Mouse (Mus musculus): ENCODE data around the gene Adat1. TPM values are rescaled to one million over a fixed set of nuclear protein-coding genes. Genes with fewer than 3 reads are reported as not detected.

Adat1 gene
- polyA plus RNA-seq (2015; fragmentation: Nextera tagmentation; extraction: Ambion mirVana) = 8.6 and 9.5 TPM in 2 replicates

DNA sequence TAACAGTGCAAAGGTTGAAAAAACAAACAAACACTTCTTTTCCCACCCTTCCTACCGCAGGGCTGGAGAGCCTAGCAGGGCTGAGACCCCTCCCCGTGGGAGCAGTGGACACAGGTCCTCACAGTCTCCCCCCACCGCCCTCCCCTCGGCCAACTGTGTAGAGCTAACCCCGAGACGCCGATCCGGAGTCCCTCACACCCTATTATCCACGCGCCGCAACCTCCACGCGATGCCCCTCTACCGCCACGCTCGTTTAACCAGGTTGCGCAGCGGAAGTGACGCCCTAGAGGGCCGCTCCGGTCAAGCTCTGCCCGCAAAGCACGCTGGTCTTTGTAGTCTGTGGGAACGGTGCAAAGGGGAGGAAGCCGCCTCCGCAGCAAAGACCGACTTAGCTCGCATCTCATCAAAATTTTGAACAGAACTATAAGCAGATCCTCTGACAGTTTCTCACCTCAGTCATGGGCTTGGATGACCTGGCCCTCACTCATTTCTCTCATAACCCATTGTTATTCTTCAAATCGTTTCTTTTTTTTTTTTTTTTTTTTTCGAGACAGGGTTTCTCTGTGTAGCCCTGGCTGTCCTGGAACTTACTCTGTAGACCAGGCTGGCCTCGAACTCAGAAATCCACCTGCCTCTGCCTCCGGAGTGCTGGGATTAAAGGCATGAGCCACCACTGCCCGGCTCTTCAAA, at the start of gene Adat1:
TSS of gene Adat1 (minus strand) at position 290 of the 690 bp plus-strand sequence.
- peaks cover 59% of the 10 kb centered on the region for H3K36me3 ChIP-seq
- peak within 1 kb of the TSS; percentile 76 for H3K4me3 ChIP-seq (replicated peaks)
- H3K4me2 ChIP-seq (replicated peaks) = peak within 1 kb of the TSS; percentile 76
- peak; percentile 99 for ATAC-seq
- H3K9ac ChIP-seq (replicated peaks) = peak within 1 kb of the TSS; percentile 81
- H3K27ac ChIP-seq = no peak within 1 kb of the TSS
- no peaks in the 10 kb centered on the region for H3K9me3 ChIP-seq
- H3K27me3 ChIP-seq = no peaks in the 10 kb centered on the region
- peaks cover 10% of the 10 kb centered on the region for H3K4me1 ChIP-seq (replicated peaks)
- WGBS = 4% methylated on average over 33 of the region's 33 CpGs

DNA sequence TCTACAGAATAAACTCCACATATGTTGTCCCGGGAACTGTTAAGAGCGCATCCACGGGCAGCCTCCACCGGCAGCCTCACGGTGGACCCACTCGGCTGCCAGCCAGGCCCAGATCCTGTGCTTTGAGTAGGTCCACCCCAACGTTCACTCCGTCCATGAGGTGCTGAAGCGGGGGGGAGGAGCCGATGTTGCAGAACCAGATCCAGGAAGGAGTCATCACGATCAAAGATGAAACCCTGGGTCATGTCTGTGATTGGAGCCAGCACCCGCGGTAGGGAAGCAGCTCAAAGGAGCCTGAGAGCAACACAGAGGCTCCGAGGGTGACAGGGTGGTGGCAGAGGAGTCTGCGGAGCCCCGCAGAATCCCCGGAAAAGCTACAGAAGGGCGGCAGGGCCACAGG, 45.4 kb upstream of the Adat1 start:
- Histone ChIP-seq H3K9ac (replicated peaks) (no peak overlapping the region), H3K4me3 (replicated peaks) (no peak overlapping the region)
- no peak for ATAC-seq

GRCm38 (mm10) chr8:112034603-112035002, 42.5 kb upstream of the Adat1 start:
- ATAC-seq = no peak
- 18% methylated on average over 8 of the region's 8 CpGs for WGBS
- no peaks in the 10 kb centered on the region for H3K9me3 ChIP-seq
- no peak overlapping the region for H3K4me2 ChIP-seq (replicated peaks)
- H3K36me3 ChIP-seq = no peaks in the 10 kb centered on the region
- H3K27ac ChIP-seq = no peak overlapping the region
- H3K27me3 ChIP-seq = no peaks in the 10 kb centered on the region
- no peak overlapping the region for H3K4me3 ChIP-seq (replicated peaks)
- H3K9ac ChIP-seq (replicated peaks) = no peak overlapping the region
- no peaks in the 10 kb centered on the region for H3K4me1 ChIP-seq (replicated peaks)

More for the DNA sequence above, 45.4 kb upstream of the Adat1 start:
- H3K27me3 ChIP-seq = no peaks in the 10 kb centered on the region
- H3K4me2 ChIP-seq (replicated peaks) = no peak overlapping the region
- no peaks in the 10 kb centered on the region for H3K4me1 ChIP-seq (replicated peaks)
- 85% methylated on average over 18 of the region's 18 CpGs for WGBS
- no peaks in the 10 kb centered on the region for H3K9me3 ChIP-seq
- H3K27ac ChIP-seq = no peak overlapping the region
- H3K36me3 ChIP-seq = no peaks in the 10 kb centered on the region

DNA sequence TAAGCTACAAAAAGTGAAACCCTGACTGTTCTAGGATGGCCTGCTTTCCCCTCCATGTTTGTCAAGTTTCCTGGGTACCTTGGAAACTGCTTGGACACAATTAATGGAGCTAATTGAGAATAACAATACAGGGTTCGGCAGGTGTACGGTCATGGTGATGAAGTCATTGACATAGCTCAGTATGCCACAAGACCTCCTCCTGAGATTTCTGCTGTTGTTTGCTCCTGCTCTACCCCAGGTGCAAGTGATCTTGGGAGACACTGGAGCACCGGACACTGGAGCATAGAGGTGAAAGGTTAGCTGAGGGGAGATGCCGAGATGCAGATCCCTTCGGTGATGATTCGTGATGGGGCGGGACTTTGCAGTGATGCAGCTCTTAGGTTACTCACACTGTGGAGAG, 41.0 kb upstream of the Adat1 start:
- Histone ChIP-seq H3K27ac (no peak overlapping the region), H3K9me3 (no peaks in the 10 kb centered on the region), H3K4me3 (replicated peaks) (no peak overlapping the region), H3K27me3 (no peaks in the 10 kb centered on the region), H3K36me3 (no peaks in the 10 kb centered on the region), H3K9ac (replicated peaks) (no peak overlapping the region), H3K4me1 (replicated peaks) (no peaks in the 10 kb centered on the region), H3K4me2 (replicated peaks) (no peak overlapping the region)
- ATAC-seq = no peak
- WGBS = 41% methylated on average over 7 of the region's 7 CpGs

- Histone ChIP-seq H3K9ac (replicated peaks) (no peak overlapping the region), H3K4me1 (replicated peaks) (no peaks in the 10 kb centered on the region), H3K9me3 (no peaks in the 10 kb centered on the region), H3K4me2 (replicated peaks) (no peak overlapping the region), H3K27me3 (no peaks in the 10 kb centered on the region), H3K27ac (no peak overlapping the region), H3K36me3 (no peaks in the 10 kb centered on the region), H3K4me3 (replicated peaks) (no peak overlapping the region)
- 50% methylated on average over 6 of the region's 6 CpGs for WGBS
- no peak for ATAC-seq
Observed at GRCm38 (mm10) chr8:112030663-112031062, 38.6 kb upstream of the Adat1 start.

GRCm38 (mm10) chr8:112029455-112029854, 37.4 kb upstream of the Adat1 start:
- Histone ChIP-seq H3K9me3 (no peaks in the 10 kb centered on the region), H3K4me1 (replicated peaks) (no peaks in the 10 kb centered on the region), H3K4me3 (replicated peaks) (no peak overlapping the region), H3K27ac (no peak overlapping the region), H3K27me3 (no peaks in the 10 kb centered on the region), H3K36me3 (no peaks in the 10 kb centered on the region), H3K9ac (replicated peaks) (no peak overlapping the region), H3K4me2 (replicated peaks) (no peak overlapping the region)
- ATAC-seq = no peak
- 83% methylated on average over 7 of the region's 7 CpGs for WGBS

DNA sequence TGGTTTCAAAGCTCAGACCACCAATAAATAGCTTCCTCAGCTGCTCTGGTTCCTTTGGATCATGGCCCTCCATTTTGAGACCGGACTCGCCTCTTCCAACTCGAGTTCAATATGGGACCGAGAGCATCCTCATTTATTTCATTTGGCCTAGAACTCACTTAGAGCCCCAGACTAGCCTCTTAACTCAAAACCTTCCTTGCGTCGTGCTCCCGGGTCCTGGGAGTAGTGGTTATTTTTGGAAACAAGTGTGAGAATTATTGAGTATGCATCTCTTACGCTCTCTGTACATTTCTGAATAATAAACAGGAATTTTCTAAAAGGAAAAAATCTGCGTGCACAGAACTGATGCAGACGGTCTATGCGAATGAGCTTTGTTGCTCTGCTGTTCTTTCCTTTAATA, 22.8 kb upstream of the Adat1 start, which contains the start of gene Gm6793:
TSS of gene Gm6793 (minus strand) at position 101 of the 400 bp plus-strand sequence.
- Histone ChIP-seq H3K4me2 (replicated peaks) (no peak within 1 kb of the TSS), H3K27me3 (no peaks in the 10 kb centered on the region), H3K36me3 (peaks cover 42% of the 10 kb centered on the region), H3K4me1 (replicated peaks) (peaks cover 21% of the 10 kb centered on the region), H3K9ac (replicated peaks) (no peak within 1 kb of the TSS), H3K4me3 (replicated peaks) (no peak within 1 kb of the TSS), H3K9me3 (no peaks in the 10 kb centered on the region), H3K27ac (no peak within 1 kb of the TSS)
- WGBS = 95% methylated on average over 11 of the region's 11 CpGs
- no peak for ATAC-seq

GRCm38 (mm10) chr8:112011816-112012242, 19.7 kb upstream of the Adat1 start:
- Histone ChIP-seq H3K4me1 (replicated peaks) (peaks cover 31% of the 10 kb centered on the region), H3K4me3 (replicated peaks) (peak overlapping the region; percentile 68), H3K27ac (peak overlapping the region; percentile 80), H3K27me3 (no peaks in the 10 kb centered on the region), H3K4me2 (replicated peaks) (peak overlapping the region; percentile 89), H3K9ac (replicated peaks) (peak overlapping the region; percentile 86), H3K9me3 (no peaks in the 10 kb centered on the region), H3K36me3 (peaks cover 20% of the 10 kb centered on the region)
- under 1% methylated on average over 40 of the region's 40 CpGs for WGBS
- ATAC-seq = no peak; the same call in 1 of the 2 replicates

DNA sequence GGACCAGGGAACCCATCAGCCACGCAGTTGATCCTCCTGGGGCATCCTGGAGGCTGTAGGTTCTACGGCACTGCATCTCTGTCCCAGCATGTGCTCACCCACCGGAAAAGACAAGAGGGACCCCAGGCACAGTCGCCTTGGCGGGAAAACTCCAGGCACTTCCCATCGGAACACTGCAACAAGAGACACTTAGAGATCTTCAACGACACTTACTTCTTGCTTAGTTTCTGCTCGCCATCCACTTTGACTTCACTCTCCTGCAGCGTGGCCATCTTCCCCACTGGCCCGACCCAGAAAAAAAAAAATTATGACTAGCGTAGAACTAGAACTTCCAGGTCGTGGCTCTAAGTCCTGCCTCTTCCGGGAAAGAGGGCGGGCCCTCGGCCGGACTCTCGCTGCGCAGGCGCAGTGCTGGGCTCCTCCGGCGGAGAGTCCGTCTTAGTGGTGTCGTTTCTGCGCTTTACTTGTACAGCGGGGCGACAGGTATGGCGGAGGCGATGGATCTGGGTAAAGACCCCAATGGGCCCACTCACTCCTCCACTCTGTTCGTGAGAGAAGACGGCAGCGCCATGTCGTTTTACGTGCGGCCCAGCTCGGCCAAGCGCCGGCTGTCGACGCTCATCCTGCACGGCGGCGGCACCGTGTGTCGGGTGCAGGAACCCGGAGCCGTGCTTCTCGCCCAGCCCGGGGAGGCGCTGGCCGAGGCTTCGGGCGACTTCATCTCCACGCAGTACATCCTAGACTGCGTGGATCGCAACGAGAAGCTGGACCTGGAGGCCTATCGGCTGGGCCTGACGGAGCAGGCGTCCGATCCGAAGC, 19.1 kb upstream of the Adat1 start, which contains the start of the genes Kars and Terf2ip:
TSS of gene Kars (minus strand) at position 327 of the 819 bp plus-strand sequence.
TSS of gene Terf2ip (plus strand) at position 402 of the 819 bp plus-strand sequence.
- Histone ChIP-seq H3K4me3 (replicated peaks) (peak within 1 kb of the TSS; percentile 68), H3K9me3 (no peaks in the 10 kb centered on the region), H3K27me3 (no peaks in the 10 kb centered on the region), H3K4me2 (replicated peaks) (peak within 1 kb of the TSS; percentile 89), H3K27ac (peak within 1 kb of the TSS; percentile 80), H3K9ac (replicated peaks) (peak within 1 kb of the TSS; percentile 86), H3K4me1 (replicated peaks) (peaks cover 31% of the 10 kb centered on the region), H3K36me3 (peaks cover 14% of the 10 kb centered on the region)
- under 1% methylated on average over 61 of the region's 61 CpGs for WGBS
- ATAC-seq = peak; percentile 95

DNA sequence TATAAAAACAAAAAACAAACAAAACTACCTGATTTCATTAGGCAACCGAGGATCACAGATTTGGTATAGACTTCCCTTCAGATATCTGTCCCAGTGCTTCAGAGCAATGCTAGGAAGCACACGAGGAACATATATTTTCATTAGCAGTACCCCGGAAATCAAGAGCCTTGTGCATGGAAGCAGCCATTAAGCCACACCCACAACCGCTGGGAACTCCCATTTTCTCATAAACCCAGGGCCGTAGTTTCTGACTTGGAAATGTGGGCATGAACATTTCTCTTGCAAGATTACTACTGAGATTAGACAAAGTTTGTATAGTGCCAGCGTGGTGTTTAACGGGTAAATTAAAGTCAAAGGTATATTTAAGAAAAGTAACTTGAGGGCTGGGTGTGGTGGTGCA, 17.5 kb upstream of the Adat1 start:
- Histone ChIP-seq H3K9ac (replicated peaks) (no peak overlapping the region), H3K4me2 (replicated peaks) (0 out of 2 replicates have a peak overlapping the region, but pooled peaks have one; percentile 89), H3K27me3 (no peaks in the 10 kb centered on the region), H3K36me3 (peaks cover 19% of the 10 kb centered on the region), H3K27ac (no peak overlapping the region), H3K4me1 (replicated peaks) (peaks cover 31% of the 10 kb centered on the region), H3K9me3 (no peaks in the 10 kb centered on the region), H3K4me3 (replicated peaks) (peak overlapping the region; percentile 68; the same call in 1 of the 2 replicates)
- ATAC-seq = no peak
- 95% methylated on average over 7 of the region's 7 CpGs for WGBS

- no peak overlapping the region for H3K4me2 ChIP-seq (replicated peaks)
- H3K4me1 ChIP-seq (replicated peaks) = peaks cover 24% of the 10 kb centered on the region
- H3K27me3 ChIP-seq = no peaks in the 10 kb centered on the region
- H3K9me3 ChIP-seq = no peaks in the 10 kb centered on the region
- no peak overlapping the region for H3K4me3 ChIP-seq (replicated peaks)
- ATAC-seq = no peak
- WGBS = 98% methylated on average over 2 of the region's 2 CpGs
- peaks cover 35% of the 10 kb centered on the region for H3K36me3 ChIP-seq
- no peak overlapping the region for H3K27ac ChIP-seq
- H3K9ac ChIP-seq (replicated peaks) = no peak overlapping the region
Observed at GRCm38 (mm10) chr8:112007669-112008068, 15.6 kb upstream of the Adat1 start.

DNA sequence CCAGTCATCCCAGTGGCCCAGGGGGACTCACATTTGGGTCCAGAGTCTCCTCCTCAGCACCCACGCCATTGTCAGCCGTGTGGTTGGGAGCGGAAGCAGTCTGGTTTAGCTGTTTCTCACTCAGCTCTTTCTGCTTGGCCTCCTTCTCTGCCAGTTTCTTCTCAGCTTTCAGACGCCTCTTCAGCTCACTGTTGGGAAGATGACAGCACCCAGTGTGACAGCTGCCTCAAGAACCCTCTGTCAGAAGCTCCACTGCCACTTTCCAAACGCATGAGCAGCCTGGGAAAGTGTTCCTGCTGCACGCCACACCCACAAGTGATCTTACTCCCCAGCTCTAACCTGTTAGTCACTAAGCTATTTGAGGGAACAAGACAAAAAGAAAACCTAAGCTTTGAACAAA, 13.5 kb upstream of the Adat1 start:
- H3K4me1 ChIP-seq (replicated peaks) = peaks cover 17% of the 10 kb centered on the region
- no peak overlapping the region for H3K9ac ChIP-seq (replicated peaks)
- no peaks in the 10 kb centered on the region for H3K27me3 ChIP-seq
- H3K27ac ChIP-seq = no peak overlapping the region
- H3K4me2 ChIP-seq (replicated peaks) = no peak overlapping the region
- H3K9me3 ChIP-seq = no peaks in the 10 kb centered on the region
- 95% methylated on average over 6 of the region's 6 CpGs for WGBS
- peaks cover 56% of the 10 kb centered on the region for H3K36me3 ChIP-seq
- no peak for ATAC-seq
- H3K4me3 ChIP-seq (replicated peaks) = no peak overlapping the region
